Mouse (Mus musculus) hindbrain, embryonic 14.5 days (tissue): ENCODE measurements around the gene Ccdc162. TPM values are rescaled to one million over a fixed set of nuclear protein-coding genes. Genes with fewer than 3 reads are reported as not detected.

Experiments
- ATAC-seq: fragments of 200-750 bp; cut with Nextera tagmentation; 2 replicates; pipeline ENCODE4 v1.8.0; 2017; ENCODE audit warnings: moderate number of reproducible peaks, mild to moderate bottlenecking, moderate TSS enrichment, moderate library complexity; ENCODE audit not compliant: low FRiP score
- DNase-seq: peaks from one replicate; pipeline ENCODE4 v3.0.0-alpha.2; 2015; ENCODE audit warnings: low spot score
- H3K27ac ChIP-seq: fragments of 300-500 bp; sonication (generic); 2 replicates; pipeline ENCODE4 v1.5.1; 2014; ENCODE audit warnings: mild to moderate bottlenecking, moderate library complexity
- H3K27me3 ChIP-seq: fragments of 300-500 bp; sonication (generic); 2 replicates; pipeline ENCODE4 v1.6.1; 2014; ENCODE audit warnings: mild to moderate bottlenecking, low read length, mixed read lengths; ENCODE audit not compliant: control insufficient read depth, insufficient read depth
- H3K36me3 ChIP-seq: fragments of 300-500 bp; sonication (generic); replicated peaks from 2 replicates; pipeline ENCODE4 v1.6.1; 2014; ENCODE audit not compliant: control insufficient read depth, insufficient read depth
- H3K4me1 ChIP-seq: fragments of 300-500 bp; sonication (generic); replicated peaks from 2 replicates; pipeline ENCODE4 v1.6.1; 2014; ENCODE audit warnings: antibody characterized with exemption, low read length, mixed read lengths; ENCODE audit not compliant: control insufficient read depth, insufficient read depth
- H3K4me2 ChIP-seq: fragments of 300-500 bp; sonication (generic); replicated peaks from 2 replicates; pipeline ENCODE4 v1.6.1; 2014; ENCODE audit warnings: mild to moderate bottlenecking, moderate library complexity
- H3K4me3 ChIP-seq: fragments of 300-500 bp; sonication (generic); replicated peaks from 2 replicates; pipeline ENCODE4 v1.5.1; 2014; ENCODE audit warnings: mild to moderate bottlenecking, low read length
- H3K9ac ChIP-seq: fragments of 300-500 bp; sonication (generic); 2 replicates; pipeline ENCODE4 v1.6.1; 2014
- H3K9me3 ChIP-seq: fragments of 300-500 bp; sonication (generic); 2 replicates; pipeline ENCODE4 v1.6.1; 2016; ENCODE audit warnings: low read length; ENCODE audit not compliant: control insufficient read depth
- WGBS: fragments of 180-500 bp; shearing (Covaris S2); extraction: QIAGEN DNeasy Blood & Tissue Kit; methylation state at CpG from one replicate; pipeline ENCODE4 v1.1.7; 2014; 5-methylcytosine and 5-hydroxymethylcytosine counted together
- polyA plus RNA-seq: library from polyadenylated mRNA; unstranded; fragments of >200 nt; fragmentation: Nextera tagmentation; extraction: Ambion mirVana; gene quantifications from 2 replicates; pipeline ENCODE4 v1.2.1, GENCODE M21; 2014

The Ccdc162 gene
- polyA plus RNA-seq, 1 experiment from 2014 or later = 2.7 TPM

GRCm38 (mm10) chr10:41598221-41598620 is 118.2 kb downstream of the Ccdc162 start:
- no peak for ATAC-seq
- H3K9ac ChIP-seq = no peak overlapping the region
- DNase-seq = no peak

GRCm38 (mm10) chr10:41595550-41595949 is 120.9 kb downstream of the Ccdc162 start:
- Histone ChIP-seq H3K27ac (no peak overlapping the region), H3K4me3 (no peak overlapping the region), H3K36me3 (no peaks in the 10 kb centered on the region), H3K9ac (no peak overlapping the region), H3K9me3 (no peaks in the 10 kb centered on the region), H3K27me3 (no peaks in the 10 kb centered on the region), H3K4me1 (no peaks in the 10 kb centered on the region), H3K4me2 (no peak overlapping the region)
- WGBS = 84% methylated on average over 3 of the region's 3 CpGs
- no peak for DNase-seq
- ATAC-seq = no peak

More at GRCm38 (mm10) chr10:41598221-41598620, 118.2 kb downstream of the Ccdc162 start:
- Histone ChIP-seq H3K9me3 (no peaks in the 10 kb centered on the region), H3K27ac (no peak overlapping the region), H3K36me3 (no peaks in the 10 kb centered on the region), H3K27me3 (no peaks in the 10 kb centered on the region), H3K4me2 (no peak overlapping the region), H3K4me3 (no peak overlapping the region), H3K4me1 (no peaks in the 10 kb centered on the region)
- 60% methylated on average over 9 of the region's 9 CpGs for WGBS

DNA sequence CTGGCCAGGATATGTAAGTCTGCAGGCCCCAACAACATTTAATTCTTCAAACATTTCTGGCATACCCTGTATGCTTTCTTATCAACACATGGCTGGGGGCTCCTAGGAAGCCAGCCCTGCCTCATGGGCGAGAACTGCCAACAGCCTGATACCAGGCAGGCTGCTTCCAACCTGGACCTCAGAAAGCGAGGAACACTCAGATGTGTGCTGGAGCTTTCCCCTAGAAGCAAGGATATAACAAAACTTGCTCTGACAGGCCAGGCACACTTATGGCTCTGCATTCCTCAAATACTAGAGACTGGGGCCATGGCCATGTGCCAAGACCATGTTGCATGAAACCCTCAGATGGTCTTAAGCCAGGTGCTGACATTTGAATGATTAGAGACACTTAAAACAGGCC is 121.5 kb downstream of the Ccdc162 start:
- Histone ChIP-seq H3K27ac (no peak overlapping the region), H3K9me3 (no peaks in the 10 kb centered on the region), H3K36me3 (no peaks in the 10 kb centered on the region), H3K27me3 (no peaks in the 10 kb centered on the region), H3K9ac (no peak overlapping the region), H3K4me3 (no peak overlapping the region), H3K4me1 (no peaks in the 10 kb centered on the region), H3K4me2 (no peak overlapping the region)
- WGBS = 73% methylated on average over 2 of the region's 2 CpGs
- DNase-seq (no peak), ATAC-seq (no peak)

GRCm38 (mm10) chr10:41594433-41594832 is 122.0 kb downstream of the Ccdc162 start:
- Histone ChIP-seq H3K27me3 (no peaks in the 10 kb centered on the region), H3K36me3 (no peaks in the 10 kb centered on the region), H3K4me3 (no peak overlapping the region), H3K9me3 (no peaks in the 10 kb centered on the region), H3K4me1 (no peaks in the 10 kb centered on the region), H3K4me2 (no peak overlapping the region), H3K27ac (no peak overlapping the region), H3K9ac (no peak overlapping the region)
- DNase-seq = no peak
- 93% methylated on average over 8 of the region's 8 CpGs for WGBS
- no peak for ATAC-seq

DNA sequence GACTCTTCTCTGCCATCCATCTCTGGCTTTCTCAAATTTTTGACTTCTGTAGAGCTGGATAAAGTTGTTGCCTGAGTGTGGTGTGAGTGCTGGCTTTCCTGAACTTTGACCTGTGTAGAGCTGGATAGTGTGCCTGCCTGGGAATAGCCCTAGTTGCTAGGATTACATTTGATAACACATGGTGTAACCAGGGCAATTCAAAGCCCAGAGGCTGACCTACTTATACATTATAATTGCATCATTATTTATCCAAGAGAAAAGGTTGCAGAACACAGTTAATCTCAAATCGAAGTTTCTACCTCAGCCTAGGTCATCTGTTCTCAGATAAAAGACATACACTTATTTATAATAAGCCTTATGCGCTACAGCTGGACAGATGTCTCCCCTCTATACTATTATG is 127.8 kb downstream of the Ccdc162 start:
- Histone ChIP-seq H3K4me3 (no peak overlapping the region), H3K27me3 (no peaks in the 10 kb centered on the region), H3K9ac (no peak overlapping the region), H3K4me1 (no peaks in the 10 kb centered on the region), H3K36me3 (no peaks in the 10 kb centered on the region), H3K27ac (no peak overlapping the region), H3K9me3 (no peaks in the 10 kb centered on the region), H3K4me2 (no peak overlapping the region)
- ATAC-seq = no peak
- DNase-seq = no peak
- 86% methylated on average over 2 of the region's 2 CpGs for WGBS

DNA sequence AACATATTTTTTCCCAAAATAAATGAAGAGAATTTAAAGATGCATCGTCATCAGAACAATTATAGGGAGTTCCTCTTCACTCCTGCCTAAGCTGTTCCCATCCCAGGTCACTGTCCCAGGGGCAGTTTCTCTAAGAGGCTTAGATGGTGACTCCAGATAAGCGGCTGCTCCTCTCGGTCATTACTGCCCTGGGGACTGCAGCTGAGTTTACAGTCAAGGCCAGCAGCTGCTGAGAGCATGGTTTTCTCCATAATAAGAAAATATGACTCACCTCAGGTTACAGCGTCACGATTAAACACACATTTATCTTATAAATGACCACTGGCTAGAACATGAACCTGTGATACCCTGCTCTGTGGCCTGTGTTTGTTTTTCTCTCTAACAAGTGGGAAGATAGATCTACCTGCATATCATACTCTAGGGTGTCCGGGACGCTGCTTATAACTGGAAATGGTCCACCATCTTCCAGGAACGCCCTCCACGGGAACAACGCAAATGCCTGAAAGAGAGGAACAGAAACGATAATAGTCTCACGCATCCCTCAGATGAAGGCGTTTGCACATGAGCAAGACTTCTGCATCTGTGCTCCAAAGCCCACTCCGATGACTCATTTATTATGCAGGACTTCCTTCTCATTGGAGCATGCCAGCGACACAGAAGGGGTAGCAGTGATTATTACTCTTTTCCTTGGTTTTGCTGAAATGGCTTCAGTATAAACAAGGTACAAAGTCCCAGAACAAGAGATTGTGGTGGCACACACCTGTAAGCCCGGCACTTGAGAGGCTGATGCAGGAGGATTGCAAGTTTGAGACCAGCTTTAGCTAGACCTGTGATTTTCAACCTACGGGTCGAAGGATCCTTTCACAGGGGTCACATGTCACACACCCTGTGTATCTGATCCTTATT is 129.2 kb downstream of the Ccdc162 start:
- WGBS = 83% methylated on average over 18 of the region's 18 CpGs

GRCm38 (mm10) chr10:41583383-41583782 is 133.1 kb downstream of the Ccdc162 start:
- H3K4me1 ChIP-seq = no peaks in the 10 kb centered on the region
- DNase-seq (no peak), ATAC-seq (no peak)
- no peaks in the 10 kb centered on the region for H3K9me3 ChIP-seq
- WGBS = 59% methylated on average over 6 of the region's 6 CpGs
- H3K4me3 ChIP-seq = no peak overlapping the region
- no peak overlapping the region for H3K4me2 ChIP-seq
- H3K27ac ChIP-seq = no peak overlapping the region
- H3K36me3 ChIP-seq = no peaks in the 10 kb centered on the region
- H3K9ac ChIP-seq = no peak overlapping the region
- no peaks in the 10 kb centered on the region for H3K27me3 ChIP-seq

More for the DNA sequence above, 129.2 kb downstream of the Ccdc162 start:
- Histone ChIP-seq H3K27me3 (no peaks in the 10 kb centered on the region), H3K4me2 (no peak overlapping the region), H3K9me3 (no peaks in the 10 kb centered on the region), H3K4me1 (no peaks in the 10 kb centered on the region), H3K9ac (no peak overlapping the region), H3K27ac (no peak overlapping the region), H3K4me3 (no peak overlapping the region), H3K36me3 (no peaks in the 10 kb centered on the region)
- no peak for DNase-seq
- ATAC-seq = no peak

GRCm38 (mm10) chr10:41582901-41583361 is 133.5 kb downstream of the Ccdc162 start:
- H3K27me3 ChIP-seq = no peaks in the 10 kb centered on the region
- no peaks in the 10 kb centered on the region for H3K4me1 ChIP-seq
- ATAC-seq = no peak
- H3K27ac ChIP-seq = no peak overlapping the region
- whole genome bisulfite sequencing = 3% methylated on average over 4 of the region's 5 CpGs
- no peak for DNase-seq
- no peaks in the 10 kb centered on the region for H3K9me3 ChIP-seq
- no peak overlapping the region for H3K4me2 ChIP-seq
- no peaks in the 10 kb centered on the region for H3K36me3 ChIP-seq
- H3K4me3 ChIP-seq = no peak overlapping the region
- H3K9ac ChIP-seq = no peak overlapping the region

DNA sequence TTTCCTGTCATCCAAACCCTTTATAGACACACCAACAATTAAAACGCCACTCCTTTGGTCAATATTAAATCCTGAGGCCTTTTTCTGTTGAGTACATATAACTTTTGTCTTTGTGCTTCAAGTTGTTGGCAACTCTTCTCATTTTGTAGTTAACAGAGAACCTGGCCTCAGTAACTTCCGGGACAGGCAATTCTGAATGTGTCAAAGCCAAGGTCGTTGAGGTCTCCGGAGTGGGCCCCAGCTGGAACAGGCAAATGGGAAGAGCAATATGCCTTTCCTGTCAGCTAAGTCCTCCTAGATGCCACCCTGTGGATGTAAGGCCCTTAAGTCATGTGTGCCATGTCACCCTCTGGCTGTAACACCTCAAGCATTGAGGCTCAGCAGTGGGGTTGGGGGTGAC is 136.0 kb downstream of the Ccdc162 start:
- Histone ChIP-seq H3K36me3 (no peaks in the 10 kb centered on the region), H3K9ac (no peak overlapping the region), H3K4me1 (no peaks in the 10 kb centered on the region), H3K27me3 (no peaks in the 10 kb centered on the region), H3K4me2 (no peak overlapping the region), H3K27ac (no peak overlapping the region), H3K9me3 (no peaks in the 10 kb centered on the region), H3K4me3 (no peak overlapping the region)
- WGBS = 87% methylated on average over 4 of the region's 4 CpGs
- no peak for DNase-seq
- no peak for ATAC-seq
